Mouse (Mus musculus): ENCODE measurements around the gene C2cd2. TPM values are rescaled to one million over a fixed set of nuclear protein-coding genes. Genes with fewer than 3 reads are reported as not detected.
A peak's percentile ranks its signal among the peaks of the same experiment; 100 is the strongest.

The C2cd2 gene
- total and polyA plus RNA-seq, 3 experiments: 7.7 to 14.5 (median 11.2) TPM

GRCm38 (mm10) chr16:97817414-97817813 lies 145.0 kb downstream of the C2cd2 start:
- Histone ChIP-seq H3K4me1 (ENCODE audit: control insufficient read depth in 1 of 2, insufficient read depth in 2 of 2) (peaks cover 6 to 40% of the 10 kb centered on the region in 2 experiments), H3K9me3 (replicated peaks; ENCODE audit: low read length) (no peaks in the 10 kb centered on the region), H3K27me3 (replicated peaks) (no peaks in the 10 kb centered on the region), H3K4me2 (ENCODE audit: insufficient read depth, low read depth, poor library complexity, severe bottlenecking) (no peak overlapping the region), H3K79me2 (replicated peaks; ENCODE audit: control insufficient read depth, extremely low read depth, insufficient read depth, poor library complexity, severe bottlenecking) (no peaks in the 10 kb centered on the region), H3K36me3 (replicated peaks in 1 of 2; ENCODE audit: control insufficient read depth in 1 of 2, insufficient read depth in 1 of 2, low read length in 1 of 2) (peaks cover 53 to 92% of the 10 kb centered on the region in 2 experiments), H3K9ac (ENCODE audit: insufficient read depth, low read depth) (no peak overlapping the region), H3K4me3 (replicated peaks in 1 of 3; ENCODE audit: low read depth in 2 of 3, low read length in 2 of 3, poor library complexity in 1 of 3) (no peak overlapping the region), H3K27ac (ENCODE audit: insufficient read depth, low read depth) (no peak overlapping the region)
- in situ Hi-C loops (cut with MboI; ENCODE audit: low pct_ligation_motif_present, low pct_unique_long_range_greater_than_20kb, low sequenced_read_pairs) (no loop called here), dilution Hi-C loops (cut with MboI; ENCODE audit: extremely low pct_ligation_motif_present, extremely low pct_unique_long_range_greater_than_20kb, low sequenced_read_pairs) (no loop called here)
- TF ChIP-seq MAX (IDR thresholded peaks at IDR 0.05; ENCODE audit: low read length) (no peak), SIN3A (IDR thresholded peaks at IDR 0.05; ENCODE audit: low read length) (no peak), MAZ (IDR thresholded peaks at IDR 0.05; ENCODE audit: low read depth, low read length) (no peak), PAX5 (IDR thresholded peaks at IDR 0.05; ENCODE audit: low read length) (no peak), EP300 (IDR thresholded peaks at IDR 0.05; ENCODE audit: low read length) (no peak), HCFC1 (IDR thresholded peaks at IDR 0.05; ENCODE audit: low read depth, low read length) (no peak), ZKSCAN1 (IDR thresholded peaks at IDR 0.05; ENCODE audit: borderline replicate concordance, low read depth, low read length) (no peak), ZNF384 (IDR thresholded peaks at IDR 0.05; ENCODE audit: low read depth, low read length) (no peak)
- peak; percentile 11 for DNase-seq (ENCODE audit: extremely low read depth)

DNA sequence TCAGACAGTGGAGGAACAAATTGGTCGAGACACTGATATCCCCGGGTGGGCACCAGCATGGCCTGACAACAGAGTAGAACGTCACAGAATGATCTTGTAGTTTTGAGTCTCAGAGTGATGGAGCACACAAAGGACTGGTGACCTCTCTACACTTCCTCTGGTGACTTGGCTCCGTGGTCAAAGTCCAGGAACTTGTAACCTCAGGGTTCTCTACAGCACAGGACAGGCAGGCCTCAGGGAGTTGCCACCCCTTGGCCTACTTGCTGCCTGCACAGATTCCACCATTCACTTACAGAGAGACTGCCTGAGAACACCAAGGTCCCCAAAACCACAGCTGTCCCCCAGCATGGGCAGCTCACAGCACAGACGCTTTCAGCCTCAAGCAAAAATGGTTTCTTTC lies 147.1 kb downstream of the C2cd2 start:
- DNase-seq (ENCODE audit: extremely low read depth): no peak
- Histone ChIP-seq H3K4me2 (ENCODE audit: insufficient read depth, low read depth, poor library complexity, severe bottlenecking) (no peak overlapping the region), H3K9me3 (replicated peaks; ENCODE audit: low read length) (no peaks in the 10 kb centered on the region), H3K79me2 (replicated peaks; ENCODE audit: control insufficient read depth, extremely low read depth, insufficient read depth, poor library complexity, severe bottlenecking) (no peaks in the 10 kb centered on the region), H3K27me3 (replicated peaks) (no peaks in the 10 kb centered on the region), H3K4me3 (replicated peaks in 1 of 3; ENCODE audit: low read depth in 2 of 3, low read length in 2 of 3, poor library complexity in 1 of 3) (no peak overlapping the region), H3K27ac (ENCODE audit: insufficient read depth, low read depth) (no peak overlapping the region), H3K4me1 (ENCODE audit: control insufficient read depth in 1 of 2, insufficient read depth in 2 of 2) (peaks cover 6 to 34% of the 10 kb centered on the region in 2 experiments), H3K36me3 (replicated peaks in 1 of 2; ENCODE audit: control insufficient read depth in 1 of 2, insufficient read depth in 1 of 2, low read length in 1 of 2) (peaks cover 64 to 96% of the 10 kb centered on the region in 2 experiments), H3K9ac (ENCODE audit: insufficient read depth, low read depth) (no peak overlapping the region)
- in situ Hi-C loops (cut with MboI; ENCODE audit: low pct_ligation_motif_present, low pct_unique_long_range_greater_than_20kb, low sequenced_read_pairs): no loop called here
- TF ChIP-seq IRF4 (IDR thresholded peaks at IDR 0.05; ENCODE audit: low read depth, low read length) (no peak), RAD21 (IDR thresholded peaks at IDR 0.05; ENCODE audit: low read depth, low read length) (no peak), CHD2 (IDR thresholded peaks at IDR 0.05; ENCODE audit: low read length) (no peak), MAZ (IDR thresholded peaks at IDR 0.05; ENCODE audit: low read depth, low read length) (no peak), MXI1 (IDR thresholded peaks at IDR 0.05; ENCODE audit: low read depth, low read length) (no peak), ELF1 (IDR thresholded peaks at IDR 0.05; ENCODE audit: low read depth, low read length) (no peak)
- dilution Hi-C loops (cut with MboI; ENCODE audit: extremely low pct_ligation_motif_present, extremely low pct_unique_long_range_greater_than_20kb, low sequenced_read_pairs): no loop called here

DNA sequence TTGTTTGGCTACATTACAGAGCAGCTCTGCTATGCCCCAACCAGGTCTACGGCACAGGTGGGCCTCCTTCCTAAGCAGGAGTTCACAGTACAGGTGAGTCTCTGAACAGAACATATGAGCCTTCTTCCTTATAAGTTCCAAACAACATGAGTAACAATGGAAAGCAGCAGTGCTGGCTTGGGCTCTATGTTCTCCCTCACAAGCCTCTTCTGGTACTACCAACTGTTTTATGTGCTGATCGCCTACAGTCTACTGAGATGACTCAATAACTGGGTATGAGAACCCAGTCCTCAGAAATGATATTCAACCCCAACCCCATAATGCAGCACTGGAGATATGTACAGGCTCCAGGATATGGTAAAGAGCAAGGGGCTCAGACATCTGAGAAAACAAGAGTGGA lies 148.3 kb downstream of the C2cd2 start:
- peaks cover 74 to 96% of the 10 kb centered on the region in 2 experiments for H3K36me3 ChIP-seq (replicated peaks in 1 of 2; ENCODE audit: control insufficient read depth in 1 of 2, insufficient read depth in 1 of 2, low read length in 1 of 2)

More for the DNA sequence above, 148.3 kb downstream of the C2cd2 start:
- peaks cover 0 to 22% of the 10 kb centered on the region in 2 experiments; a peak in 2 of 4 replicates for H3K4me1 ChIP-seq (ENCODE audit: control insufficient read depth in 1 of 2, insufficient read depth in 2 of 2)
- DNase-seq (ENCODE audit: extremely low read depth): no peak
- no peak overlapping the region for H3K9ac ChIP-seq (ENCODE audit: insufficient read depth, low read depth)
- H3K79me2 ChIP-seq (replicated peaks; ENCODE audit: control insufficient read depth, extremely low read depth, insufficient read depth, poor library complexity, severe bottlenecking): no peaks in the 10 kb centered on the region
- no peak for TF ChIP-seq JUND (conservative IDR thresholded peaks at IDR 0.05; ENCODE audit: low read depth, low read length)
- no peak for TF ChIP-seq MYC (IDR thresholded peaks at IDR 0.05; ENCODE audit: low read depth, low read length)
- no peak for TF ChIP-seq ZMIZ1 (IDR thresholded peaks at IDR 0.05; ENCODE audit: low read depth, low read length)
- no peak for TF ChIP-seq ZKSCAN1 (IDR thresholded peaks at IDR 0.05; ENCODE audit: borderline replicate concordance, low read depth, low read length)
- no peak for TF ChIP-seq EP300 (IDR thresholded peaks at IDR 0.05; ENCODE audit: low read length)
- no peak for TF ChIP-seq BHLHE40 (IDR thresholded peaks at IDR 0.05; ENCODE audit: low read depth, low read length)
- TF ChIP-seq USF2 (conservative IDR thresholded peaks at IDR 0.05; ENCODE audit: low read depth, low read length): no peak
- no peak for TF ChIP-seq RAD21 (IDR thresholded peaks at IDR 0.05; ENCODE audit: low read depth, low read length)
- TF ChIP-seq POLR2AphosphoS2 (IDR thresholded peaks at IDR 0.05; ENCODE audit: low read depth, low read length): no peak
- no peak for TF ChIP-seq TBP (conservative IDR thresholded peaks at IDR 0.05; ENCODE audit: low read depth, low read length)
- TF ChIP-seq CHD2 (IDR thresholded peaks at IDR 0.05; ENCODE audit: low read length): no peak
- no peak for TF ChIP-seq NELFE (IDR thresholded peaks at IDR 0.05; ENCODE audit: low read depth, low read length)
- no peak for TF ChIP-seq SIN3A (IDR thresholded peaks at IDR 0.05; ENCODE audit: low read length)
- TF ChIP-seq SMC3 (IDR thresholded peaks at IDR 0.05; ENCODE audit: low read depth, low read length): no peak
- TF ChIP-seq CHD1 (IDR thresholded peaks at IDR 0.05; ENCODE audit: low read depth, low read length): no peak
- no peak for TF ChIP-seq MAX (IDR thresholded peaks at IDR 0.05; ENCODE audit: low read length)
- no peak overlapping the region for H3K4me2 ChIP-seq (ENCODE audit: insufficient read depth, low read depth, poor library complexity, severe bottlenecking)
- no peak overlapping the region for H3K27ac ChIP-seq (ENCODE audit: insufficient read depth, low read depth)
- in situ Hi-C loops (cut with MboI; ENCODE audit: low pct_ligation_motif_present, low pct_unique_long_range_greater_than_20kb, low sequenced_read_pairs): no loop called here
- no peak overlapping the region for H3K4me3 ChIP-seq (replicated peaks in 1 of 3; ENCODE audit: low read depth in 2 of 3, low read length in 2 of 3, poor library complexity in 1 of 3)
- dilution Hi-C loops (cut with MboI; ENCODE audit: extremely low pct_ligation_motif_present, extremely low pct_unique_long_range_greater_than_20kb, low sequenced_read_pairs): no loop called here
- no peaks in the 10 kb centered on the region for H3K27me3 ChIP-seq (replicated peaks)
- H3K9me3 ChIP-seq (replicated peaks; ENCODE audit: low read length): no peaks in the 10 kb centered on the region

Measured in CH12.LX (cell line).